Mouse (Mus musculus) mouse embryonic stem cell (cell line): ENCODE results near the gene Slc31a1.

Experiments
- in situ Hi-C, 2 experiments: fragments of 300-500 bp; cut with MboI; formaldehyde crosslinking; loops; 1 replicate in 1 of 2; 3 replicates in 1 of 2; pipeline ENCODE4 v1.14.3; 2019 to 2020; ENCODE audit warnings: low sequenced_read_pairs in 2 of 2, low pct_unique_long_range_greater_than_20kb in 1 of 2, mixed read lengths in 1 of 2; ENCODE audit not compliant: unreplicated experiment in 1 of 2

Gene Slc31a1

DNA sequence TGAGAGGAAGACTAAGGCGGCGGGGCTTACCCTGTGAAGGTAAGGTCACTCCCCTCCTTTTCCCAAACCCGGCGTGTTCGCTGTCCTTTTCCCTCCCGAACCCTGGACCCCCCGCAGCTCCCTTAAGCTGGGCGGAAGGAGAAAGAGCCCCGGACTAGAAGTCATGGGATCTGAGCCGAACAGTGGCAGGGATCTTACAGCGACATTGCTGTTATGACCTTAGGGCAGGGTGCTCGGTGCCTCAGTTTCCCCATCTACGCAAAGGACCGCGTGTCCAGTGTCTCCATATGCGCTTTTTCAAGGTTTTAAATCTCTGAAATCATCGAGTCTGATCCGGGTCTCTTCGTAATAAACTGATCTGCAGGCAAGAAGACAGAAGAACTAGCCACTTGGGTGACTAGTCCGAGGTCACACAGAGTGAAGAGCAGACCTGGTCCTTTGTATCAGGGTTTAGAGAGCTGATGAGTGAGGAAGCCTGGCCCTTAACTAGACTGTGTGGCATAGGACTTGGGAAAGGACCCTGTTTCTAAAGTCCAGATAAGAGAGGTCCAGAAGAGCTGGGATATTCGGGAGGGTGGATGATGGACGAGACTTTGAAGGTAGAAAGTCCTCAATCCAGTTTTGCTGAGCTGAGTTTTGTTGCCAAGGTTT is 403 bp downstream of the Slc31a1 start:
- in situ Hi-C loops = no loop called here

DNA sequence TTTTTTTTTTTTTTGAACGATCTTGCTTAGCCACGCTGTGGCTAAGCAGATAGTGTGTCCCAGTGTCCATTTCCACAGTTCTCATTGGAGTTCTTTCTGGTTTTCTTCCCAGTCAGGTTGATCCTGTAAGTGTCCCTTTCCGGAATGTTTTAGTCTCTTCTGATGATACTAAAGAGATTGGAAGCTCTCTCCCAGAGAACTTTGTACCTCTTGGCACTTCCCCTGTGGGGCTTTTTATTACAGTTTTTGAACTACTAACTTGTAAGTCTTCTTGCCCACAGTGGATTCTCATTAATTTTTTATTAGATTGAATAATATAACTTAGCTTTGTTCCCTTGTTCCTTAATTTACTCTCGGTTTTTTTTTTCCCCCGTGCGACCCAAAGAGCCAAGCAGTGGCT is 1.0 kb downstream of the Slc31a1 start:
- in situ Hi-C loops = no loop called here

DNA sequence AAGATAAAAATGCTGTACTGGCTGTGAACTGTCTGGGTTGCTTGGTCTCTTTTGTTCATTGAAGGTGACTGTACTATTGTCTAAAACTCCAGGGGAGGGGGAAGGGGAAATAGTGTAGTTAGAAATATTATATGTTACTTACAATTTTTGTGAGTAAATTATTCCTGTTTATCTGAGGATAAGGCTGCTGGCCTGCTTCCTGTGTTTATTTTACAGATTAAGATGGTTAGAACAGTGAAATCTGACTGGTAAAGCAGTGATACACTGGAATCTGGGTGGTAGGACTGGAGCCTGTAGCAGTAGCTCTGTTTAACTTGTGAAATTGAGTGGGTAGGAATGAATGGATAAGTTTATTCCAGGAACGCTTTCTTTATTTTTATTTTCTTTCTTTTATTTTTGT is 1.5 kb downstream of the Slc31a1 start:
- in situ Hi-C loops = no loop called here

DNA sequence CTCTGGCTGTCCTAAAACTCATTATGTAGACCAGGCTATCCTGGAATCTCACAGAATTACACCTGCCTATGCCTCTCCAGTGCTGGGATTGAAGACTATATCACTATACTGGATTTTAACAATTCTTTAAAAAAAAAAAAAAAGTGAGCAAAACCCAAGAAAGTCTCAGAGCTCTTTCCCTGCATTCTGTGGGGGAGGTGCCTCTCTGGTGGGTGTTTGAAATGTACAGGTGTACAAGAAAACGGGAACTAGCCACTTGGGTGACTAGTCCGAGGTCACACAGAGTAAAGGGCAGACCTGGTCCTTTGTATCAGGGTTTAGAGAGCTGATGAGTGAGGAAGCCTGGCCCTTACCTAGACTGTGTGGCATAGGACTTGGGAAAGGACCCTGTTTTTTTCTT is 1.9 kb downstream of the Slc31a1 start:
- in situ Hi-C loops = no loop called here

DNA sequence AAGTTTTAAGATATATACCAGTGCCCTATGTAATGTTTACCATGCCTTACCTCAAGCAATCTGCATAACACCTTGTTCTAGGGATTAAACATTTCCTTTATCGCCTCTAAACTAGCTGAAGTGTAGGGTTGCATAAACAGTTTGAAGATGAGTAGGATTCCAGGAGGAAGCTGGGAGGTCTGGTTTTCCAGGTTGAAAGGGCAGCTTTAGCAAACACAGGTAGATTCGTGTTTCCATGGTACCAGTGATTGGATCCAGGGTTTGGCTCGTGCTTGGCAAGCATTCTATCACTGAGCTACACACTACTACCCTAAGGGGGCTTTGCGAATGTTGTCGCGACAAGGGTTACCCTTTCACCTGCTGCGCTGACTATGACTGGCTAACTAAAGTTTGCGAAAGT is 3.8 kb downstream of the Slc31a1 start:
- in situ Hi-C loops = no loop called here

DNA sequence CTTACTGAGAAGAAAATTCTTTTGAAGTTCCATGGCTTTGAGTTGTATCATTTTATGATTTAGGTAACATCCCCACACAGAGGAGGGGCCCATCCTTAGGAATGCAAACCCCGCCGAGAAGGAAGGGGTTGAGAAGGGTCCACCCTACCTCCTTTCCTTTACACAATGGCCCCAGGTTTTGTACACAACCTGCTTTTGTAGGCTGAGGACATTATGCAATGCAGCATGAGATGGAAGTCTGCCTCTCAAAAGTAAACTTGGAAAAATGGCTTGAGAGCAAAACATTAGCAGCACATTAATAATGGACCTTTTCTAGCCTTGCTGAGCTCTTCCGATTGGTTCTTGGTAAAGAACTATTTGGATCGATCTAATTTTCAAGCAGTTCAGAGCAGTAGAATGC is 5.8 kb downstream of the Slc31a1 start:
- in situ Hi-C loops = no loop called here

DNA sequence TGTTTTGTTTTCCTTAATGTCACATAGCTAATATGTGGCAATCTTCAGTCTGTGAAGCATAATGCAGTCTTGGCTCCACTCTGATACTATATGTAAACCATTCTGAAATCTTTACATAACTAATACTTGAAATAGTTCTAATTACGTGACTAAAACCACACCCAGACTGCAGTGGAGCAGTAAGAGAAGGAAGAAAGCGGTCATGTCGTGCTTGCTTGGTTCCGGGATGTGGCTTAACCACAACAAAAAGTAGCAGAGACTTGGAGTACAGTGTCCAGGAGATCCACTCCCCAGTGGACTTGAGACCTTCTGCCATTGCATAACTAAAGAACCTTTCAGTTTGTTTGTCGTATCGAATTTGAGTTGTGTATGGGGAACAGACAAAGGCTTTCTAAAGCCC is 7.1 kb downstream of the Slc31a1 start:
- in situ Hi-C loops = no loop called here

DNA sequence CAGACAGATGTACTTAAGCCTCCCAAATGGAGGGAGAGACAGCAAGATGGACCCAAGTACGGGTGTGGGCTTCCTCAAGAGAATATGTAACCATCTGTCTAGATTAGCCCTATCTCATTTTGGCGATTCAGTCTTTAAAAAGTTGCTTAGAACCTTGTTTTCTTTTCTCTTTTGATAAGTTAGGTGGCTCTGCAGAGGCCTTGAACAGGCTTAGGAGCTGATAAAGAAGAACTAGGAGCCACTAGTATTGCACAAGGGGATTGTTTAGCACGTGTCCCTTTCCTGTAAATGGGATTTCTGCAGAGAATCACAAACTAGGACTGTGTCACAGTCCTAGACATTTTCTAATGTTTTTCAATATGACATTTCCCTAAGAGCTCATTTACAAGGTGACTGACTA is 8.6 kb downstream of the Slc31a1 start:
- in situ Hi-C loops = no loop called here

DNA sequence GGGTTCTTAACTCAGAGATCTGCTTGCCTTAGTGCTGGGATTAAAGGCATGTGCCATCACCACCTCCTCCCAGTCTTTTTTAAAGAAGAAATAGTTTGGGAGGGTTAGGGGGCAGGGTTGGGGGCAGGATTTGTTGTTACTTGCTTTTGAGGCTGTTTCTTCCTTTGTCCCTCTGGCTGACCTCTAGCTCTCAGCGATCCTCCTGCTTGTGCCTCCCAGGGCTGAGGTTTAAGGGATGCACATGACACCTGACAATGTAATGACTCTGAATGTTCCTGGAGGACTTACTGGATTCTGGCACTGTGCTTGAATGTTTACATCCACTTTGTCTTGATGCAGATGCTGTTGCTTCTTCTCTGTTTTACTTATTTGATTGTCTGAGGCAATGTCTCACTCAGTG is 11.9 kb downstream of the Slc31a1 start:
- in situ Hi-C loops = no loop called here

DNA sequence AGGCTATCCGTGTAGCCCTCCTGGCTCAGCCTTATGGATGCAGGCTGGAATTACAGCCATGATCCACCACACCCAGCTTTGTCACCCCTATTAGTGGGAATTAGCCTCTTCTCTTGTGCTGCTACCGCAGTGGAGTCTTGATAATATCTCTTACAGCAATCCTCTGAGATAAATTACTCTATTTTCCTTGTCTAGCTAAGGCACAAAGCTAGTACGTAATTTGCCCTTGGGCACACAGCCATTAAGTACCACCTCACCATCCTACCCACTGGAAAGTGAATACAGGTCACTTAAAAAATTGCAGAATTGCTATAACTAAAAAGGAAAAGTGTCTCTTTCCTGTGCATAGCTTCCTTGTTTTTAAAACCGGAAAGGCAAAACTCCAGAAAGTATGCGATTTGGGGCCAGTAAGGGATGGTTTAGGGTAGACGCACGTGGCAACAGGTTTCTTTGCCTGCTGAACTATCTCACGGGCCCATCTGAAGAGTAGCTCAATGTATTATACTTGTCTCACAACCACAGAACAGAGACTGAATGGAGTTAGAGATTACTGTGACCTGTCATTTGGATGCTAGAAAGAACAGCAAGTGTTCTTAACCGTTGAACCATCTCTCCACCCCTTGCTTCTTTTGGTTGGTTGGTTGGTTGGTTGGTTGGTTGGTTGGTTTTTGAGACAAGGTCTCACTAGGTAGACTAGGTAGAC is 12.4 kb downstream of the Slc31a1 start:
- in situ Hi-C loops = no loop called here

DNA sequence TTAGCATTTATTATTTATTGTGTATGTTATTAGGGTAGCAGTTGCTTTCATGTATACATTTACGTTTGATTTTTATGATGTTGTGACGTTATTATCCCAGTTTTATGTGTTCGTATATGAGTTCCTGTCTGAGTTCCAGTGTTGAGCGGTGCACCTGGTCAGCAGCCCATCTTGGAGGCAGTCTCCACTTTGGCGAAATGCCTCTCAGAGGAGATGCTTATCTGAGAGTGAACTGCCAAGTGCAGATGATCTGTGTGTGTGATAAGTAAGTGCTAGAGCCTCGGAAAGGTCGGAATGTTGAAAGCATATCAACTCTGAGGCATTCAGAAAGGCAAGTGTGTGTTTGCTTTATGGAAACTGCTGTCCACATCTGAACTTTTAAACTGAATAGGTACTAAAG is 13.1 kb downstream of the Slc31a1 start:
- in situ Hi-C loops = no loop called here

DNA sequence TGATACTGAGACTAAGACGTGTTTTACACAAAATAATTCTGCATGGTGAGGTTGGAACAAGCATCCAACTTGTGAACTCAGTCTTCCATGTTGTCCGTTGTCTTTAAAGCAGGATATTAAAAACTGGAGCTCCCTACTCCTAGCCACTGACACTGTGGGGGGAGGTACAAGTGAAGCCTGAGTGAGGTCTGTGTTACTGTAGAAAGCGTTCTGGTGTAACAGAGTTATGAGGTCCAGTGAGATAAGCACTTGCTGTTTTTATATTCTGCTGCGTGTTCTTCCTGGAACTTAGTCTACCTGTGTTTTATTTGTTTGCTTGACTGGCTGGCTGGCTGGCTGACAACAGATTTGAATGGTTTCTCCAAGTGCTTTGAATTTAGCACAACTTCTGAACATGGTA is 13.8 kb downstream of the Slc31a1 start:
- in situ Hi-C loops = no loop called here

DNA sequence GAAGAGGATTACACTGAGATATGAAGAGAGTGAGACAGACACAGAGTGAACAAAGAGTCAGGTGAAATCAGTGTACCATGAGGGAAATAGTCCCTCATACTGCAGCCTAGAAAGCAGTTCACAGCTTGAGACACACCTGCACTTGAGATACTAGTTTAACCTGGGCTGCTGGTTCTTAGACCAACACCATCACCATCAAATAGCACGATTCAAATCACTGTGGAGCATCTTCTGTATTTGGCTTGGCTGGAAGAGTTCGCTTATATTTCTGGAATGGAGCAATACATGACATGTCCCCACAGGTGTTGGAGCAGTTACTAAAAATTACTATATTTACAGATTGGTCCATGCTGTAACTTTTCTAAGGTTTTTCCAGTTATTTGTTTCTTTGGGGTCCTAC is 15.6 kb downstream of the Slc31a1 start:
- in situ Hi-C loops = no loop called here

DNA sequence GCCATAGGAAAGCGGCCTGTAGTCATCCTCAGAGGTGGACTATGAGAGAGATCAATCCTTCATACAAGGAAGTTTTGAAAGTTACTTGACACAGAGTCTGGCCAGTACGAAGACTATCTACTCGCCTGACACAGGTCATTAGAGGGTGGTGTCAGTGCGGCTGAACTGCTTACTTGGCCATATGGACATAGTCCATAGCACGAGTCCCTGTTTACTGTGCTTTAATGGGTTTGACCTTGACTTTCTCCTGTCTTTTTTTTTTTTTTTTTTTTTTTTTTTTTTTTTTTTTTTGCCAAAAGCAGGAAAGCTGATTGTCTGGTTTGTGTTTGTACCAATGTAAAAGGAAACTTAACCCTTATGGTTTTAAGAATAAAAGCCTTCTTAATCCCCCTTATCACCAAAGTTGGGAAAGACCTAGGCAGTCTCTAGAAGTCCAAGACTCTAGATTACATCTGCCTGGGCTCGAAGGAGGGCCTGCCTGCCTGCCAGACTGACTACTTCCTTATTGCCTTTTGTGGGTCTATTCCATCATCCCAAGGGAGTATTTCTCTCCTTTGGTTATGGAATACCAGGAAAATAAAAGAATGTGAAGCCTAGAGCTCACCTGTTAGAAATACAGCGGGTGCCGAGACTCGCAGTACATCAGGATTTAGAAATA is 19.3 kb downstream of the Slc31a1 start:
- in situ Hi-C loops = no loop called here

DNA sequence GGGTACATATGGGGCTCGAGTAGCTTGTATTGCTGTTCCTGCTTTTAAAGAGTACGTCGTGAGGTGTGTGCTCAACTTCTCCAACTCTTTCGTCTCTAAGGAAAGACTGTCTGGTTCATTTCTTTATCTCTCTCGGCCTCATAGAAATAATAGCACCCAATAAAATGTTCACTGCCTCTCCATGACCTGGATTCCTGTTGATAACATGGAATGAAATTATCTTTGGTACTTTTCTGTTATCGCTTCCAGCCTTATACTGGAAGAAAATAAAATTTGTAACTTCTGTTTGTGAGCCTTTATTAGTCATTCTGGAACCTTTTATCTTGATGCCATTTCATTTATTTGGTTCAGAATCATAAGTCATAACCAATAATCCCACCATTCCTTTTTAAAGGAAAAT is 22.7 kb downstream of the Slc31a1 start:
- in situ Hi-C loops = no loop called here

DNA sequence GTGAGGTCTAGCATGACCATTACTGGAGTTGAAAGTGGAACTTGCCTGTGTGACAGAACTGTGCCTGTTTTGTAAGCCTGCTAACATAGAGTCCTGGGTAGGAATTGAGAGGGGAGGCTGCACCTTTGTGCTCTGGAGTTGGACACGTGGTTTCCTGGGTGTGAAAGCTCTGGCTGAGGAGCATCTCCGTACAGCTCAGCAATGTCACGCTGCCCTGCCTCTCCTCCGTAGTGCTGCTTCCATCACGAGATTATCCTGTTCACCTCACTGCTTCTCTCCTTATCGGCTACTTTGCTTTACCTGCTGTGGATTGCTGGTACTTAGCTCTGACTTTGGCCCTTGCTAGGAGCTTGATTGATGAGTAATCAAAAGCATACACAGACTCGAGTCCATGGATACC is 23.2 kb downstream of the Slc31a1 start:
- in situ Hi-C loops = no loop called here

DNA sequence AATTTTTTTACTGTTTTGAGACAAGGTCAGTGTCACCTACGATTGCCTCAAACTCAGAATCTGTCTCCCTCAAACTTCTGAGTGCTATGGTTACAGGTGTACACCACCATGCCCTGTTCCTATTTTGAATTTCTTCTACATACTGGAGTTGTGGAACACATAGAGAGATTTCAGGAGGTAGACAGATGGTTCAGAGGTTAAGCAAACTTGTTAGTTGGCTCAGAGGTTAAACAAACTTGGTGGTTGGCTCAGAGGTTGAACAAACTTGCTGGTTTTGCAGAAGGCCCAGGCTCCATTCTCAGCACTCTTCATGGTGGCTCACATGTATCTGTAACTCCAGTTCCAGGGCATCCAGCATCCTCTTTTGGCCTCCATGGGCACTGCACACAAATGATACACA is 23.6 kb downstream of the Slc31a1 start:
- in situ Hi-C loops = no loop called here

DNA sequence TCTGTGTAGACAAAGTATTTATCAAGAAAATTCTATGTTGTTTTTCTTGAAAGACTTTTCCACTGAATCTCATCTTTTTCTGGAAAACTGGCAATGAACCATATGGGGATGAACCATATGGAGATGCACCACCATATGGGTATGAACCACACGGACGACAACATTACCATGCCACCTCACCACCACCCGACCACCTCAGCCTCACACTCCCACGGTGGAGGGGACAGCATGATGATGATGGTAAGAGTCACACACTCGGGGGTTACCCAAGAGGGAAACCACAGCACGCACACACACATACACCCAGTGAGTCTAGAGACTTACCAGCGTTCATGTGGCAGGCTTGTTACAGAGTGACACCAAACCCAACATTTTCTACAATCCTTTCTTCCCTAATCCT is 24.9 kb downstream of the Slc31a1 start:
- in situ Hi-C loops = no loop called here

DNA sequence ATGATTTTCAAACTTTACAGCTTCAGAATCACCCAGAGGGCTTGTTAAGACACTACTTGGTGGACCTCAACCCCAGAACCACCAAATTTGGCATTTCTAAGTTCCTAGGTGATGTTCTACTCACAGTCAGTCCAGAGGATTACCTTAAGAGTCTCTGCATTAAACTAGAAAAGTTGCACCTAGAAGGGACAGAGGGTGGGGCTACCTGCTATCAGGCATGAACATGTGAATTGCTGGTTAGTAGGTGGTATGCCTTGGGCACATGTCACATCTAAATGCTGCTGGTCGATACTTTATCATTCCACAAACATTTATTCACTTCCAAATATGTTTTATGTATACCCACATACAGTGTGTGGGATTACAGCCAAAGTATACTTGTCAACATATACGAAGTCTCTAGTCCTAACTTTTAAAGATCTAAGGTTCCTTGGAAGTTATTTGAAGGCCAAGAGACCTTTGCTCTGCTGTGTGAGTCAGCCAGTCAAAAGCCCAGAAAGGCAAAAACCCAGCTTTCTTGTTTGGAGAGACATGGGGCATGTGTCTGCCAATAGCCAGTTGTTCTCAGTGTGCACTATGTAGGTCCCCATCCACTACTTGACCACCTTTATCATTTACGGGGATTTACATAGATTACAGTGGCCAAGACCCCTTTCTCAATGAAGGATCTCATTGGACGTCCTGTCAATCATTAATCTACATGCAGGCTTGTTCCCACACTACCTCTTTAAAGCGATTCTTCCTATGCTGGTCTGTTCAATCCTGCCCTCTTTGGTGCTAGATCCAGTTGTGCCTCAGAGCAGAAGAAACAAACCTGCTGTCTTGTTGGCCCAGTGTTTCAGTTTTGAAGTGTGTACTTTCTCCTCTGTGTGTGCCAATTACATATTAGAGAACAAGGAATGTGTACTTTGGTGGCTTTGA is 29.3 kb downstream of the Slc31a1 start:
- in situ Hi-C loops = no loop called here
